Mouse (Mus musculus): ENCODE data around the gene Bub1b. TPM values are rescaled to one million over a fixed set of nuclear protein-coding genes. Genes with fewer than 3 reads are reported as not detected.

Gene Bub1b
- total and polyA plus RNA-seq, 2 experiments from 2014 or later: 6.5 to 10.1 TPM

- DNase-seq: no peak
- H3K27ac ChIP-seq (ENCODE audit: low read depth, low read length): no peak overlapping the region
- H3K9me3 ChIP-seq (ENCODE audit: low read length): no peaks in the 10 kb centered on the region
- H3K4me1 ChIP-seq (ENCODE audit: insufficient read depth): no peaks in the 10 kb centered on the region
- 82% methylated on average over 5 of the region's 5 CpGs for WGBS
- H3K27me3 ChIP-seq (ENCODE audit: insufficient read depth, low read length): no peaks in the 10 kb centered on the region
- no peak for TF ChIP-seq CTCF (IDR thresholded peaks at IDR 0.05; ENCODE audit: low read depth)
- no peaks in the 10 kb centered on the region for H3K36me3 ChIP-seq (ENCODE audit: insufficient read depth)
- no peak for ATAC-seq
- H3K4me3 ChIP-seq (ENCODE audit: low read depth, low read length): no peak overlapping the region
- no peak overlapping the region for H3K4me2 ChIP-seq (ENCODE audit: low read depth)
- H3K9ac ChIP-seq: no peak overlapping the region
These were observed 12.0 kb upstream of the Bub1b start for GRCm38 (mm10) chr2:118586013-118586412.

GRCm38 (mm10) chr2:118587686-118588085, 10.3 kb upstream of the Bub1b start:
- no peak overlapping the region for H3K9ac ChIP-seq
- 72% methylated on average over 3 of the region's 3 CpGs for WGBS
- H3K4me3 ChIP-seq (ENCODE audit: low read depth, low read length): no peak overlapping the region
- no peak for DNase-seq
- TF ChIP-seq CTCF (IDR thresholded peaks at IDR 0.05; ENCODE audit: low read depth): no peak
- H3K27ac ChIP-seq (ENCODE audit: low read depth, low read length): no peak overlapping the region
- H3K4me1 ChIP-seq (ENCODE audit: insufficient read depth): no peaks in the 10 kb centered on the region
- no peak overlapping the region for H3K4me2 ChIP-seq (ENCODE audit: low read depth)
- no peaks in the 10 kb centered on the region for H3K27me3 ChIP-seq (ENCODE audit: insufficient read depth, low read length)
- H3K9me3 ChIP-seq (ENCODE audit: low read length): no peaks in the 10 kb centered on the region
- no peak for ATAC-seq
- H3K36me3 ChIP-seq (ENCODE audit: insufficient read depth): no peaks in the 10 kb centered on the region

GRCm38 (mm10) chr2:118591083-118591482, 6.9 kb upstream of the Bub1b start:
- H3K4me2 ChIP-seq (ENCODE audit: low read depth): no peak overlapping the region
- no peak for DNase-seq
- no peaks in the 10 kb centered on the region for H3K4me1 ChIP-seq (ENCODE audit: insufficient read depth)
- WGBS: 92% methylated on average over 4 of the region's 4 CpGs
- H3K9ac ChIP-seq: no peak overlapping the region
- no peaks in the 10 kb centered on the region for H3K9me3 ChIP-seq (ENCODE audit: low read length)
- H3K36me3 ChIP-seq (ENCODE audit: insufficient read depth): no peaks in the 10 kb centered on the region
- no peak for TF ChIP-seq CTCF (IDR thresholded peaks at IDR 0.05; ENCODE audit: low read depth)
- H3K27ac ChIP-seq (ENCODE audit: low read depth, low read length): no peak overlapping the region
- H3K27me3 ChIP-seq (ENCODE audit: insufficient read depth, low read length): no peaks in the 10 kb centered on the region
- H3K4me3 ChIP-seq (ENCODE audit: low read depth, low read length): no peak overlapping the region
- ATAC-seq: no peak

GRCm38 (mm10) chr2:118599087-118599486, 1.1 kb downstream of the Bub1b start:
- H3K4me3 ChIP-seq (ENCODE audit: low read depth, low read length): peak overlapping the region; percentile 52; the same call in 1 of the 2 replicates
- H3K9ac ChIP-seq: no peak overlapping the region
- no peaks in the 10 kb centered on the region for H3K36me3 ChIP-seq (ENCODE audit: insufficient read depth)
- no peak for TF ChIP-seq CTCF (IDR thresholded peaks at IDR 0.05; ENCODE audit: low read depth)
- ATAC-seq: no peak
- H3K27me3 ChIP-seq (ENCODE audit: insufficient read depth, low read length): no peaks in the 10 kb centered on the region
- no peak for DNase-seq
- peaks cover 4% of the 10 kb centered on the region; the same call in 1 of the 2 replicates for H3K4me1 ChIP-seq (ENCODE audit: insufficient read depth)
- WGBS: 33% methylated on average over 5 of the region's 5 CpGs
- 0 out of 2 replicates have a peak overlapping the region, but pooled peaks have one; percentile 1 for H3K4me2 ChIP-seq (ENCODE audit: low read depth)
- no peaks in the 10 kb centered on the region for H3K9me3 ChIP-seq (ENCODE audit: low read length)
- H3K27ac ChIP-seq (ENCODE audit: low read depth, low read length): no peak overlapping the region

- no peak overlapping the region for H3K27ac ChIP-seq (ENCODE audit: low read depth, low read length)
- TF ChIP-seq CTCF (IDR thresholded peaks at IDR 0.05; ENCODE audit: low read depth): no peak
- DNase-seq: no peak
- no peaks in the 10 kb centered on the region for H3K9me3 ChIP-seq (ENCODE audit: low read length)
- H3K27me3 ChIP-seq (ENCODE audit: insufficient read depth, low read length): no peaks in the 10 kb centered on the region
- H3K4me1 ChIP-seq (ENCODE audit: insufficient read depth): peaks cover 4% of the 10 kb centered on the region; the same call in 1 of the 2 replicates
- 88% methylated on average over 18 of the region's 18 CpGs for WGBS
- no peak overlapping the region for H3K4me3 ChIP-seq (ENCODE audit: low read depth, low read length)
- no peaks in the 10 kb centered on the region for H3K36me3 ChIP-seq (ENCODE audit: insufficient read depth)
- H3K4me2 ChIP-seq (ENCODE audit: low read depth): no peak overlapping the region
- ATAC-seq: no peak
- H3K9ac ChIP-seq: no peak overlapping the region
These were observed 3.7 kb downstream of the Bub1b start for GRCm38 (mm10) chr2:118601599-118602263.

GRCm38 (mm10) chr2:118604091-118604490, 6.1 kb downstream of the Bub1b start:
- H3K27ac ChIP-seq (ENCODE audit: low read depth, low read length): no peak overlapping the region
- WGBS: 91% methylated on average over 6 of the region's 6 CpGs
- no peak for ATAC-seq

GRCm38 (mm10) chr2:118606032-118606431, 8.0 kb downstream of the Bub1b start:
- peak; percentile 68 for TF ChIP-seq CTCF (IDR thresholded peaks at IDR 0.05; ENCODE audit: low read depth)
- DNase-seq: peak; percentile 11
- Histone ChIP-seq H3K27me3 (ENCODE audit: insufficient read depth, low read length) (no peaks in the 10 kb centered on the region), H3K4me3 (ENCODE audit: low read depth, low read length) (no peak overlapping the region), H3K27ac (ENCODE audit: low read depth, low read length) (no peak overlapping the region), H3K36me3 (ENCODE audit: insufficient read depth) (no peaks in the 10 kb centered on the region), H3K9me3 (ENCODE audit: low read length) (no peaks in the 10 kb centered on the region), H3K4me2 (ENCODE audit: low read depth) (no peak overlapping the region), H3K4me1 (ENCODE audit: insufficient read depth) (no peaks in the 10 kb centered on the region), H3K9ac (no peak overlapping the region)
- WGBS: 80% methylated on average over 2 of the region's 2 CpGs
- no peak for ATAC-seq

More at GRCm38 (mm10) chr2:118604091-118604490, 6.1 kb downstream of the Bub1b start:
- no peak overlapping the region for H3K4me3 ChIP-seq (ENCODE audit: low read depth, low read length)
- H3K9ac ChIP-seq: no peak overlapping the region
- no peaks in the 10 kb centered on the region for H3K36me3 ChIP-seq (ENCODE audit: insufficient read depth)
- H3K4me1 ChIP-seq (ENCODE audit: insufficient read depth): no peaks in the 10 kb centered on the region
- no peak for DNase-seq
- no peak for TF ChIP-seq CTCF (IDR thresholded peaks at IDR 0.05; ENCODE audit: low read depth)
- no peak overlapping the region for H3K4me2 ChIP-seq (ENCODE audit: low read depth)
- H3K9me3 ChIP-seq (ENCODE audit: low read length): no peaks in the 10 kb centered on the region
- H3K27me3 ChIP-seq (ENCODE audit: insufficient read depth, low read length): no peaks in the 10 kb centered on the region
